Mouse (Mus musculus) neutrophil, adult 5-6 weeks (primary cell): Measurements from ENCODE around the gene Parp14. TPM values are rescaled to one million over a fixed set of nuclear protein-coding genes. Genes with fewer than 3 reads are reported as not detected.
A peak's percentile ranks its signal among the peaks of the same experiment; 100 is the strongest.

Experiments used
- ATAC-seq: fragments of 151-379, 151-347 bp; 2 replicates; pipeline ENCODE4 v1.8.0; 2017; ENCODE audit warnings: mild to moderate bottlenecking, moderate TSS enrichment; ENCODE audit not compliant: insufficient number of reproducible peaks, poor library complexity, low FRiP score, severe bottlenecking; ENCODE audit errors: extremely low read depth
- total RNA-seq: library from RNA; stranded (forward); fragments of 200-1000 nt; gene quantifications from 2 replicates; pipeline ENCODE4 v1.2.3, GENCODE M21; 2017

Gene Parp14
- total RNA-seq, 1 experiment from 2014 or later, result 94.6 TPM

DNA sequence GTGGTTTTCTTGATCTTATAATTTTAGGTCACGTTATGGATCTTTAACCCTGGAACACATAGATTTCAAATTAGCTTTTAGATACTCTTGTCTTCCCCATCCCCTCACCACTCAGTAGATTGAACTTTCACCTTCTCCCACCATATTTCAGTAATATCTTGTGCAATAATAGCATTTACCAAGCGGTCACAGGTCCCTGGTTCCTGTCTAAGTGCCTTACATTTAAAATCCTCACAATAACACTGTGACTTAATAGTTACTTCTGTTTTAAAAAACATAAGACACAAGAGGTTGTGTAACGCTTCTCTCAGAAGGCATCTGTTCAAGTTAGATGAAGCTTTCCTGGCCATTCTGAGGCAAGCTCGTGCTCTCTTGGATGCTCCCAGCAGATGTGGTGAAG, 67.6 kb downstream of the Parp14 start:
- ATAC-seq, result no peak

DNA sequence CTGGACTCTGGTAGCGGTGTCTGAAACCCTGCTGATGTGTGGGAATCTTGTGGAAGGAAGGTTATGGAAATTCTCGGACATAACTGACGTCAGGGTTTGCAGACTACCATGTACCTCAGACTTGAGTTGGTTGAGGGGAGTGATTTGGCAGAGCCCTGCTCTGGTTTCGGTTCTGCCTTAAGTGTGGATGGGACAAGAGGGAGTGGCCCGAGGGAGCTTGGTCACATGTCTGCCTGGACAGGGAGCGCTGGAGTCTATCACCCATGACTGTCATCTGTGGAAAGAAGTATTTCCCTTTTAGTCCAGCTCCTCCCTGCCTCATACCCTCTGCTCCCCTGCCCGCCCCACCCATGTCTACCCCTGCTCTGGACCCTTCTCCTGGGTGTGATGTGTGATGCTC, 69.2 kb downstream of the Parp14 start:
- no peak for ATAC-seq

DNA sequence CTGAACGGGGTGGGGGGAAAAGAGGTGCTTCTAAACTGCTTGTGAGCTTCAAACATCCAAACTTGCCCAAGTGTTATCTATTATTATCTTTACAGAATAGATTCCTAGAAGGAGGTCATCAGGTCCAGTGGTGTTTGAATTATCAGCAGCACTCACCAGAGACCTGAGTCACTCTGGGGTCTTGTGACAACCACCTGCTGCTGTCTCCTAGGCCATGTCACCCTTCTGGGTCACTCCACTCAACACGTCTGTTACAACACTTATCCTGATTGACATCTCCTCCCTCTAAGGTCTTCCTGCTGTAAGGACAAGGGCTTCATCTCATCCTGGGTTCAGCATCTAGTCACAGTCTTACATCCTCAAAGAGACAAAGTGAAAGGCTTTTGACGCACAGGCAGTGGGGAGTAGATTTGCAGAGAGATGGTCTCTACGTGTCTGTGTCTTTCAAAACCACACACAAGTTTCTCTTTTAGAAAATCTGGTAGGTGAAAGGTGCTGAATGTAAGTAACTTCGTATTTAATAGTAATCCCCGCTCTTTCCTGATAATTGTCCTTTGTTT, 79.3 kb downstream of the Parp14 start:
- ATAC-seq, result no peak

DNA sequence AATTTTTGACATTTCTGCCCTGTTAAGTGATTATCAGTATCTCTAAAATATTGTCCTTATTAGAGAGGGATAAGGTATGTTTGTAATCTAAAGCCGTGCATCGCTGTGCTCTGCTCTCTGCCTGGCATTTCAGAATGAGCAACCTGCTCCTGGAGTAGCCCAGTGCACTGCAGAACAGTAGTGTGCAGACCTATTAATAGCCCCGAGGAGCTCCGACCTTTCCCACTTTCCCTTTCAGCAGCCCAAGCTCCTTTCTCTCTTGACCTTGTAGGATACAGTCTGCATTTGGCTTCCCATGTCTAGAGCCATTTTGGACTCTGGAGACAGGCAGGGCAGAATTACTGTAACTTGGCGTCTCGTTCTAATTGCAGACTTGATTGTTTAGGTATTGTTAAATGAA, 83.0 kb downstream of the Parp14 start:
- ATAC-seq, result no peak

DNA sequence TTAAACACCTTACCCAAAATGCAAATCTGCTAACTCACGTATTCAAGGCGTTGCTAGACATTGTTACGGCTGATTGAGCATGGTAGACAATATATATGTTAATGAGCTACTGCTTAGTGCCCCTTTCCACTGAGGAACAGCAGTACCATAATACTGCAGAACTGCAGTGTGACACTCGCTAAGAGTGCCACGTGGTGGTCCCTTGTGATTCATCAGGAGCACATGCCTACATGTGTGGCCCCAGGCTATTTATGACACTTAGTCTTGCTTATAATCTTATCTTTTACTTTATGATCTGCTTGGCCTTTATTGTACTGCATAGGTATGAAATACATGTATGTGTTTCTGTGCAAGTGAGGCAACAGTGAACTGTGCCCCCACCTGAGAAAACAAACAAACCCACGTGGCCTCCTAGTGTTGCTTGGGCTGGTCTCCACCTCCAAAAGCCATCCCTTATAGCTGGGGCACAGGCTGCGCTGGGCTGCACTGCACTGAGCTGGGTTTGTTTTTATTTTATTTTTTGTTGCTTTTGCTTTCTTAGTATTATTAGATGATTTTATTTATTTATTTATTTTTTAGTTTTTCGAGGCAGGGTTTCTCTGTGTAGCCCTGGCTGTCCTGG, 83.7 kb downstream of the Parp14 start:
- no peak for ATAC-seq

DNA sequence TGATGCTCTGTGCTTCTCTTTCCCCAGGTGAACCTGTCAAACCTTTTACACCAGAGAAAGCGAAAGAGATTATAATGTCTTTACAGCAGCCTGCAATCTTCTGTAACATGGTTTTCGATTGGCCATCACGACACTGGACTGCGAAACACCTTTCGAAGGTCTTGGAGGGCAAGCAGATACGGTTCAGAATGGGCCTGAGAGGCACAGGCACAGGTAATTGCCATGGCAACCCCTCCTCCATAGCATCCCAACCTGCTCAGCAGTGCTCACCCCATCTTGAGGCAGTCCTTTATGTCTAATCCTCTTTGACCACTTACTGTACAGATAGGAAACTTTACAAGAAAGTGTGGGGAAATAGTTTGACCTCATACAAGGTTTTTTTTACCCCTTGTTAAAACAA, 84.2 kb downstream of the Parp14 start:
- no peak for ATAC-seq

DNA sequence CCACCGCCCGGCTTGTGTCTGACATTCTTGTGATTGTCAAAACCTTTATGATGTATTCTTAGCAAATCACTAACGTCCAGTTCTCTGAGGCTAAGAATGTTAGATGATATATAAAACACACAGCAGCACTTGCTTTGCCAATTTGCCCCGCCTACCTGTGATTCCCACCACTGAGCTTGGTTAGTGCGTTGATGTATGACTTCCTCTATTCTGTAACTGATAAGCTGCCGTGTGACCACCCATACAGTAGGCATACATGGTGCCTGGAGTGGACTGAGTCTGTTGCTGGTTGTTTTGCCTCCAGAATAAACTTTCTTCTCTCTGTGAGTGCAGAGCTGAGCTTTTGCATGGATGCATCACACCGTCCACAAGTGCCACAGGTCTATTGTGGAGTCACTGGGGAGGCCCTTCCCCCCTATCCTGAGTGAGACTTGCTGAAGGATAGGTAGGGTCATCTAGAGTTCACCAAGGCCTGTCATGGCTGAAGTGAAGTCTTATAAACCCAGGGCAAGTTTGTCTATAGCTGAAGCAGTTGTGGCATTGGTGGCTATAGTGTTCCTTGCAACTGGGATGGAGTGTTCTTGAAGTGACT, 87.1 kb downstream of the Parp14 start:
- ATAC-seq, result peak; percentile 55; the same call in 1 of the 2 replicates

DNA sequence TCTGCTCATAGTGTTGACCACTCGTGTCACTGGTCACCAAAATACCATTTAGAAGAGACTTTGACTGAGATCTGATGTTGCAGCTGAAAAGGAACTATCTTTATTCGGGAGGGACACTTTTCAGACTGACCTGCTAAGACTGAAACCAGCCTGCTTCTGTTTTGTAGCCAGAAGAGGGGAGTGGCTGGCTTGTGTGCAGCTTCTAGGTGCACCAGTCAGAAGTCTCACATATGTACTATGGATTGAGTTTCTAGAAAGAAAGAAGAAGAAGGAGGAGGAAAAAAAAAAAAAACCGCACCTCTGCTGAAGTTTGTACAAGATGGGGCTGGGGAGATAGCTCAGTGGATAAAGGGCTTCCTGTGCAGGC, 88.2 kb downstream of the Parp14 start:
- no peak for ATAC-seq

Other genes with a start within 250 kb of the Parp14 start
- gene Dirc2, start 102.2 kb downstream of the Parp14 start, total RNA-seq, result 4.4 and 10.4 TPM in 2 replicates
- 17.3 and 24.3 TPM in 2 replicates for gene Hspbap1, start 101.2 kb downstream of the Parp14 start, total RNA-seq
- gene Parp9, start 66.9 kb upstream of the Parp14 start, total RNA-seq, result 99.3 and 100 TPM in 2 replicates
- gene Dtx3l, start 67.6 kb upstream of the Parp14 start, total RNA-seq, result 45.9 and 56.1 TPM in 2 replicates
- gene Kpna1, start 107.2 kb upstream of the Parp14 start, total RNA-seq, result 49.1 and 50.2 TPM in 2 replicates
- gene Wdr5b, start 169.6 kb upstream of the Parp14 start, total RNA-seq, result 23.2 and 24.2 TPM in 2 replicates
- 23.6 and 25.7 TPM in 2 replicates for gene Fam162a, start 200.1 kb upstream of the Parp14 start, total RNA-seq
- 39.2 and 51.9 TPM in 2 replicates for gene Ccdc58, start 200.1 kb upstream of the Parp14 start, total RNA-seq